Mouse (Mus musculus) CH12.LX (cell line): ENCODE results near the gene Grm5. TPM values are rescaled to one million over a fixed set of nuclear protein-coding genes. Genes with fewer than 3 reads are reported as not detected.

Source experiments
- DNase-seq: peaks from one replicate; pipeline ENCODE4 v3.0.0-alpha.2; 2013; ENCODE audit errors: extremely low read depth
- H3K27ac ChIP-seq: 2 replicates; pipeline ENCODE4 v1.5.1; 2012; ENCODE audit warnings: low read depth, mild to moderate bottlenecking, control low read depth, moderate library complexity; ENCODE audit not compliant: insufficient read depth
- H3K27me3 ChIP-seq: replicated peaks from 2 replicates; pipeline ENCODE3; 2012; ENCODE audit warnings: inconsistent platforms
- H3K36me3 ChIP-seq, 2 experiments: replicated peaks in 1 of 2; 2 replicates each; pipeline versions ENCODE3 to v1.6.1; 2012; ENCODE audit warnings: inconsistent platforms in 1 of 2, low read length in 1 of 2, mild to moderate bottlenecking in 1 of 2, mixed read lengths in 1 of 2, moderate library complexity in 1 of 2; ENCODE audit not compliant: control insufficient read depth in 1 of 2, insufficient read depth in 1 of 2
- H3K4me1 ChIP-seq, 2 experiments: 2 replicates each; pipeline ENCODE4 v1.6.1; 2012; ENCODE audit warnings: inconsistent platforms in 1 of 2, moderate library complexity in 1 of 2; ENCODE audit not compliant: insufficient read depth in 2 of 2, control insufficient read depth in 1 of 2
- H3K4me2 ChIP-seq: 2 replicates; pipeline ENCODE4 v1.6.1; 2012; ENCODE audit warnings: low read depth, mild to moderate bottlenecking, control low read depth; ENCODE audit not compliant: poor library complexity, insufficient read depth, severe bottlenecking
- H3K4me3 ChIP-seq, 3 experiments: fragments of 150-350 bp in 1 of 3; sonication (generic) in 1 of 3; replicated peaks in 1 of 3; 2 replicates each; pipeline versions ENCODE3 to v1.5.1; 2011 to 2012; ENCODE audit warnings: low read depth in 2 of 3, low read length in 2 of 3, mild to moderate bottlenecking in 2 of 3, moderate library complexity in 2 of 3, control low read depth in 1 of 3, improper control_type of control experiment in 1 of 3, inconsistent platforms in 1 of 3, mixed read lengths in 1 of 3; ENCODE audit not compliant: poor library complexity in 1 of 3
- H3K79me2 ChIP-seq: replicated peaks from 2 replicates; pipeline ENCODE4 v1.6.1; 2012; ENCODE audit warnings: mild to moderate bottlenecking, moderate library complexity; ENCODE audit not compliant: control insufficient read depth, poor library complexity, insufficient read depth, severe bottlenecking; ENCODE audit errors: extremely low read depth
- H3K9ac ChIP-seq: 2 replicates; pipeline ENCODE4 v1.6.1; 2012; ENCODE audit warnings: low read depth, mild to moderate bottlenecking, control low read depth, moderate library complexity; ENCODE audit not compliant: insufficient read depth
- H3K9me3 ChIP-seq: replicated peaks from 2 replicates; pipeline ENCODE3; 2012; ENCODE audit warnings: low read length, inconsistent platforms, mixed read lengths
- BHLHE40 ChIP-seq: IDR thresholded peaks from 2 replicates; pipeline ENCODE4 v1.6.1; 2011; ENCODE audit warnings: mild to moderate bottlenecking, low read depth, low read length, improper control_type of control experiment
- CHD1 ChIP-seq: IDR thresholded peaks from 2 replicates; pipeline ENCODE4 v1.6.1; 2012; ENCODE audit warnings: low read depth, low read length, improper control_type of control experiment, inconsistent platforms
- CHD2 ChIP-seq: IDR thresholded peaks from 2 replicates; pipeline ENCODE4 v1.6.1; 2011; ENCODE audit warnings: low read length, improper control_type of control experiment
- CTCF ChIP-seq, 2 experiments: IDR thresholded peaks in 1 of 2; conservative IDR thresholded peaks in 1 of 2; 2 replicates each; pipeline ENCODE4 v1.5.1; 2011 to 2012; ENCODE audit warnings: low read depth in 2 of 2, low read length in 2 of 2, improper control_type of control experiment in 1 of 2, inconsistent platforms in 1 of 2, mild to moderate bottlenecking in 1 of 2, moderate library complexity in 1 of 2
- E2F4 ChIP-seq: IDR thresholded peaks from 2 replicates; pipeline ENCODE4 v1.6.1; 2011; ENCODE audit warnings: low read depth, low read length, improper control_type of control experiment; ENCODE audit not compliant: insufficient replicate concordance
- ELF1 ChIP-seq: IDR thresholded peaks from 2 replicates; pipeline ENCODE4 v1.6.1; 2014; ENCODE audit warnings: low read depth, mild to moderate bottlenecking, inconsistent platforms, low read length, improper control_type of control experiment
- EP300 ChIP-seq: IDR thresholded peaks from 2 replicates; pipeline ENCODE4 v1.6.1; 2011; ENCODE audit warnings: low read length, improper control_type of control experiment
- ETS1 ChIP-seq: conservative IDR thresholded peaks from 2 replicates; pipeline ENCODE4 v1.6.1; 2012; ENCODE audit warnings: low read depth, mild to moderate bottlenecking, inconsistent platforms, low read length, improper control_type of control experiment, moderate library complexity
- GABPA ChIP-seq: IDR thresholded peaks from 2 replicates; pipeline ENCODE4 v1.6.1; 2012; ENCODE audit warnings: low read depth, low read length, improper control_type of control experiment, inconsistent platforms; ENCODE audit not compliant: insufficient replicate concordance
- HCFC1 ChIP-seq: IDR thresholded peaks from 2 replicates; pipeline ENCODE4 v1.6.1; 2012; ENCODE audit warnings: low read depth, mild to moderate bottlenecking, inconsistent platforms, low read length, improper control_type of control experiment
- JUN ChIP-seq: IDR thresholded peaks from 2 replicates; pipeline ENCODE4 v1.6.1; 2011; ENCODE audit warnings: low read depth, mild to moderate bottlenecking, low read length, improper control_type of control experiment, moderate library complexity; ENCODE audit not compliant: insufficient read depth
- JUND ChIP-seq: conservative IDR thresholded peaks from 2 replicates; pipeline ENCODE4 v1.6.1; 2011; ENCODE audit warnings: low read depth, low read length, improper control_type of control experiment
- MAFK ChIP-seq: IDR thresholded peaks from 2 replicates; pipeline ENCODE4 v1.6.1; 2011; ENCODE audit warnings: low read length, improper control_type of control experiment; ENCODE audit not compliant: insufficient replicate concordance
- MEF2A ChIP-seq: IDR thresholded peaks from 2 replicates; pipeline ENCODE4 v1.6.1; 2014; ENCODE audit warnings: low read depth, mild to moderate bottlenecking, inconsistent platforms, low read length, improper control_type of control experiment, borderline replicate concordance
- MXI1 ChIP-seq: IDR thresholded peaks from 2 replicates; pipeline ENCODE4 v1.6.1; 2011; ENCODE audit warnings: mild to moderate bottlenecking, low read depth, low read length, improper control_type of control experiment
- MYC ChIP-seq: IDR thresholded peaks from 2 replicates; pipeline ENCODE4 v1.6.1; 2011; ENCODE audit warnings: low read depth, mild to moderate bottlenecking, improper control_type of control experiment, low read length
- PAX5 ChIP-seq: IDR thresholded peaks from 2 replicates; pipeline ENCODE4 v1.6.1; 2012; ENCODE audit warnings: low read length, inconsistent platforms, mixed read lengths
- POLR2A ChIP-seq: IDR thresholded peaks from 2 replicates; pipeline ENCODE4 v1.6.1; 2011; ENCODE audit warnings: low read depth, mild to moderate bottlenecking, improper control_type of control experiment, low read length
- SMC3 ChIP-seq: IDR thresholded peaks from 2 replicates; pipeline ENCODE4 v1.6.1; 2011; ENCODE audit warnings: low read depth, low read length, improper control_type of control experiment
- TBP ChIP-seq: conservative IDR thresholded peaks from 2 replicates; pipeline ENCODE4 v1.6.1; 2011; ENCODE audit warnings: low read depth, low read length, improper control_type of control experiment
- TCF12 ChIP-seq: IDR thresholded peaks from 2 replicates; pipeline ENCODE4 v1.6.1; 2014; ENCODE audit warnings: low read depth, mild to moderate bottlenecking, inconsistent platforms, low read length, improper control_type of control experiment
- UBTF ChIP-seq: IDR thresholded peaks from 2 replicates; pipeline ENCODE4 v1.6.1; 2012; ENCODE audit warnings: low read depth, mild to moderate bottlenecking, inconsistent platforms, low read length, improper control_type of control experiment, moderate library complexity
- USF1 ChIP-seq: IDR thresholded peaks from 2 replicates; pipeline ENCODE4 v1.6.1; 2014; ENCODE audit warnings: low read depth, mild to moderate bottlenecking, inconsistent platforms, low read length, improper control_type of control experiment
- USF2 ChIP-seq: conservative IDR thresholded peaks from 2 replicates; pipeline ENCODE4 v1.6.1; 2011; ENCODE audit warnings: low read depth, low read length, improper control_type of control experiment
- ZC3H11A ChIP-seq: IDR thresholded peaks from 2 replicates; pipeline ENCODE4 v1.6.1; 2012; ENCODE audit warnings: low read depth, mild to moderate bottlenecking, inconsistent platforms, low read length, improper control_type of control experiment
- ZKSCAN1 ChIP-seq: IDR thresholded peaks from 2 replicates; pipeline ENCODE4 v1.6.1; 2012; ENCODE audit warnings: low read depth, inconsistent platforms, low read length, improper control_type of control experiment, borderline replicate concordance
- ZMIZ1 ChIP-seq: IDR thresholded peaks from 2 replicates; pipeline ENCODE4 v1.6.1; 2012; ENCODE audit warnings: low read depth, mild to moderate bottlenecking, inconsistent platforms, low read length, improper control_type of control experiment
- dilution Hi-C: fragments of 300-500 bp; cut with MboI; formaldehyde crosslinking; loops from 2 replicates; pipeline ENCODE4 v1.14.3; 2020; ENCODE audit warnings: low sequenced_read_pairs; ENCODE audit not compliant: extremely low pct_unique_long_range_greater_than_20kb, extremely low pct_ligation_motif_present
- in situ Hi-C: fragments of 300-500 bp; cut with MboI; formaldehyde crosslinking; loops from 3 replicates; pipeline ENCODE4 v1.14.3; 2019; ENCODE audit warnings: low sequenced_read_pairs, low pct_ligation_motif_present, low pct_unique_long_range_greater_than_20kb, mixed read lengths
- polyA plus RNA-seq: library from polyadenylated mRNA; unstranded; fragments of >175 nt; gene quantifications from 2 replicates; pipeline ENCODE4 v1.2.1, GENCODE M21; 2012; ENCODE audit warnings: low read depth; ENCODE audit not compliant: insufficient read length
- total RNA-seq, 2 experiments: library from RNA; depleted of rRNA; stranded (reverse); fragments of 300-350 nt in 1 of 2; fragments of >200 nt in 1 of 2; gene quantifications; 2 replicates each; pipeline ENCODE4 v1.2.3; 2012 to 2014

Grm5 gene
- total and polyA plus RNA-seq, 3 experiments, result 0.03 TPM; not detected in 2

- TF ChIP-seq MXI1, result no peak
- no peak for TF ChIP-seq JUN
- TF ChIP-seq MEF2A, result no peak
- no peak for TF ChIP-seq ELF1
- no peak for TF ChIP-seq ZKSCAN1
- peak; percentile 53 to 94; a peak in 3 of 4 replicates for TF ChIP-seq CTCF (conservative IDR thresholded peaks at IDR 0.05 in 1 of 2, IDR thresholded peaks at IDR 0.05 in 1 of 2; ENCODE audit: low read depth in 2 of 2, low read length in 2 of 2)
- TF ChIP-seq USF2, result no peak
- peak; percentile 77 for TF ChIP-seq ZC3H11A
- no peak for TF ChIP-seq CHD1
- TF ChIP-seq UBTF, result no peak
- TF ChIP-seq USF1, result no peak
- no peak for TF ChIP-seq MAFK
- no peak for TF ChIP-seq POLR2A
- no peak for TF ChIP-seq HCFC1
- no peak for TF ChIP-seq ETS1
Observed at GRCm38 (mm10) chr7:88097715-88098114, 513.7 kb downstream of the Grm5 start (continued).

DNA sequence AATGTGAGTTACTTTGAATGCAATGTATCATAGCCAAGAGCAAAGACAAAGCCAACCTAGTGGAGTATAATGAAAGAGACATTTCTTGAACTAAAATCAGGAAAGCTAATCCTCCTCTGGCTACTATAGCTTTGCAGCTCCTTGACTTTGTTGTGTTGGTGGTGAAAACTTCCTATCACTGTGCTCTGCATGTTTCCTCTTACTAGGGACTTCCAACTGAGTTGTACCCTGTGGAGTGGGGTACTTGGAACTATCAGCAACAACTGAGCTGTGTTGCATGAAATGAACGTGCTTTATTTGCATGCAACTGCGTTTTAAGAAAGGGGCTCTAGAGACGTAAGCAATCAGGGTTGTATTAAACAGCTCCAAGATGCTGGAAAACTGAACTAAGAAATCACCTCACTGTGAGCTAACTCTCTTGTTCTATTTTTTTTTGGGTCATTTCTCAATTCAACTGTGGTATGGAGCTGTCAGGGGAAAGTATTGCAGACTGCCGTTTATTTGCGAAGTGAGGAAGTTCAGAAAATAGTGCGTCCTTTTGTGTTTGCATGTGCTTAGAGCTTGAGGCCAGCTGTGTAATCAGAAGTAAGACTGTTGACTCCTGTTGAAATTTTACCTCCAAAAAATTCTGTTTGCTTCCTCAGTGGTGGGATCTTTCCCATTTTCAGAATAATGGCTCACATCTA, 532.9 kb downstream of the Grm5 start:
- in situ Hi-C loops, result no loop called here
- no peak overlapping the region for H3K9ac ChIP-seq
- dilution Hi-C loops, result no loop called here

DNA sequence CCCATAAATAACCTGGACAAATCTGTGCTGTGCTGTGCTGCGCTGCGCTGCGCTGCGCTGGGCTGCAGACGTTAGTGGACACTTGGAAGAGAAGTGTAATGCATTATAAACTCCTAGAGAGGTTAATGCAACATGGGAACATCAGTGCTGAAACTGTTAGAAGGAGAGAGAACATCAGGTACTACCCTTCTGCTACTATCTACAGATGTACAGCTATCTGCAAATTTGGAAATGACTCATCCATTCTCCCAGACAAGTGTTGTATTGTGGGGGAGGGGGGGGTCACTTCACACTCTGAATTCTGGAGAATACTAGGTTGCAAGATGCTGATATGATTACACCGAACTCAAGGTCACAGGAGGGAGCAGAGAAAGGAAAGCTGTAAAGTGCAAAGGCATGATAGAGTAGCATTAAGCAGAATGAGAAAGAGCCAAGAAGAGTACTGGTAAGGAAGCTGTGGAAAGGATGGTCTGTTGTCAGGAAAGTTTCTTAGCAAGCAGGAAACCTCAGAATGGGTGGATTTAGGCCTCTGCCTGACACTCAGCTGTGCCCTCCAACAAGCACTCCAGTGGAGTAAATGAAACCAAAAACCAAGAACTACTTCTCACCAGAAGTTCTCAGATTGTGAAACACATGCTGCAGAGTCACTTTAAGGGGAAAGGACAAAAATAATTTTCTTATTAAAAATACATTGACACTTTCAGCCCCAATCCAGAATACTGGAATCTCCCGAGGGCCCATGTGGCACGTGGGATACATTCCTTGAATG, 544.3 kb downstream of the Grm5 start:
- Histone ChIP-seq H3K27me3 (no peaks in the 10 kb centered on the region), H3K4me1 (peaks cover 2 to 16% of the 10 kb centered on the region in 2 experiments; a peak in 3 of 4 replicates), H3K9me3 (peaks cover 6% of the 10 kb centered on the region), H3K79me2 (no peaks in the 10 kb centered on the region), H3K9ac (no peak overlapping the region), H3K4me3 (no peak overlapping the region), H3K4me2 (peak overlapping the region; percentile 42; the same call in 1 of the 2 replicates), H3K36me3 (no peaks in the 10 kb centered on the region), H3K27ac (no peak overlapping the region)
- DNase-seq, result peak; percentile 58
- in situ Hi-C loops, result no loop called here
- dilution Hi-C loops, result no loop called here
- TF ChIP-seq ETS1 (no peak), ELF1 (no peak), TCF12 (no peak), POLR2A (no peak), TBP (peak; percentile 80), JUND (peak; percentile 77), CHD2 (peak; percentile 58; the same call in 1 of the 2 replicates), E2F4 (no peak), BHLHE40 (no peak), ZMIZ1 (no peak), CTCF (conservative IDR thresholded peaks at IDR 0.05 in 1 of 2, IDR thresholded peaks at IDR 0.05 in 1 of 2; ENCODE audit: low read depth in 2 of 2, low read length in 2 of 2) (no peak), PAX5 (no peak), CHD1 (no peak), ZKSCAN1 (no peak), SMC3 (no peak), EP300 (no peak; the same call in 1 of the 2 replicates), JUN (peak; percentile 43; the same call in 1 of the 2 replicates), GABPA (no peak), MAFK (no peak), UBTF (no peak)

More for the DNA sequence above, 532.9 kb downstream of the Grm5 start:
- H3K4me3 ChIP-seq, result no peak overlapping the region
- H3K27me3 ChIP-seq, result no peaks in the 10 kb centered on the region
- no peak overlapping the region for H3K27ac ChIP-seq
- peaks cover 0 to 7% of the 10 kb centered on the region in 2 experiments; a peak in 2 of 4 replicates for H3K4me1 ChIP-seq
- no peaks in the 10 kb centered on the region for H3K9me3 ChIP-seq
- H3K36me3 ChIP-seq, result no peaks in the 10 kb centered on the region
- no peak for DNase-seq
- TF ChIP-seq UBTF, result no peak
- TF ChIP-seq MYC, result no peak
- TF ChIP-seq, all 38 proteins: peak for 0
- Histone ChIP-seq H3K4me2 (no peak overlapping the region), H3K79me2 (no peaks in the 10 kb centered on the region; the same call in 1 of the 2 replicates)
